Mouse (Mus musculus) ES-E14 (cell line): ENCODE results near the gene Il1rn. TPM values are rescaled to one million over a fixed set of nuclear protein-coding genes. Genes with fewer than 3 reads are reported as not detected.

ENCODE experiments used
- DNase-seq: peaks from one replicate; pipeline ENCODE4 v3.0.0-alpha.2; 2013; ENCODE audit warnings: low read depth, low spot score
- H3K27ac ChIP-seq: 2 replicates; pipeline ENCODE4 v1.5.1; 2012; ENCODE audit warnings: low read depth, mild to moderate bottlenecking, low read length, moderate library complexity, mixed read lengths; ENCODE audit not compliant: poor library complexity, insufficient read depth, severe bottlenecking
- H3K36me3 ChIP-seq: 2 replicates; pipeline ENCODE4 v1.6.1; 2012; ENCODE audit warnings: mild to moderate bottlenecking, low read length, moderate library complexity, mixed read lengths; ENCODE audit not compliant: control insufficient read depth, poor library complexity, insufficient read depth, severe bottlenecking
- H3K4me1 ChIP-seq, 2 experiments: fragments of 150-350 bp in 1 of 2; sonication (generic) in 1 of 2; 2 replicates each; pipeline ENCODE4 v1.6.1; 2012; ENCODE audit warnings: low read length in 2 of 2, mild to moderate bottlenecking in 1 of 2, mixed read lengths in 1 of 2; ENCODE audit not compliant: control insufficient read depth in 2 of 2, insufficient read depth in 2 of 2, poor library complexity in 1 of 2
- H3K4me3 ChIP-seq, 2 experiments: fragments of 150-350 bp in 1 of 2; sonication (generic) in 1 of 2; 2 replicates each; pipeline ENCODE4 v1.5.1; 2012; ENCODE audit warnings: low read length in 2 of 2, low read depth in 1 of 2, mild to moderate bottlenecking in 1 of 2, mixed read lengths in 1 of 2; ENCODE audit not compliant: insufficient read depth in 1 of 2, poor library complexity in 1 of 2, severe bottlenecking in 1 of 2
- H3K9ac ChIP-seq: 2 replicates; pipeline ENCODE4 v1.6.1; 2012; ENCODE audit warnings: low read depth, mild to moderate bottlenecking, low read length, mixed read lengths; ENCODE audit not compliant: poor library complexity, insufficient read depth, severe bottlenecking
- H3K9me3 ChIP-seq: fragments of 150-350 bp; sonication (generic); 2 replicates; pipeline ENCODE4 v1.6.1; 2012; ENCODE audit warnings: low read depth, mild to moderate bottlenecking, low read length; ENCODE audit not compliant: control insufficient read depth, insufficient read depth
- CHD2 ChIP-seq: IDR thresholded peaks from 2 replicates; pipeline ENCODE4 v1.6.1; 2014; ENCODE audit warnings: mild to moderate bottlenecking, low read depth, low read length, inconsistent platforms
- HCFC1 ChIP-seq: IDR thresholded peaks from 2 replicates; pipeline ENCODE4 v1.6.1; 2012; ENCODE audit warnings: low read length, inconsistent platforms, borderline replicate concordance; ENCODE audit not compliant: insufficient read depth
- MAFK ChIP-seq: IDR thresholded peaks from 2 replicates; pipeline ENCODE4 v1.6.1; 2014; ENCODE audit warnings: mild to moderate bottlenecking, low read depth, low read length, inconsistent platforms; ENCODE audit not compliant: insufficient read depth
- ZC3H11A ChIP-seq: IDR thresholded peaks from 2 replicates; pipeline ENCODE4 v1.6.1; 2012; ENCODE audit warnings: low read depth, mild to moderate bottlenecking, inconsistent platforms, low read length, borderline replicate concordance
- ZNF384 ChIP-seq: IDR thresholded peaks from 2 replicates; pipeline ENCODE4 v1.6.1; 2012; ENCODE audit warnings: low read depth, low read length, inconsistent platforms
- in situ Hi-C, 2 experiments: fragments of 600-800 bp; cut with MboI; formaldehyde crosslinking; loops; one replicate each; pipeline ENCODE4 v1.15.1; 2025; ENCODE audit warnings: low sequenced_read_pairs in 2 of 2, inconsistent platforms in 1 of 2; ENCODE audit not compliant: unreplicated experiment in 2 of 2
- total RNA-seq: library from RNA; depleted of rRNA; stranded (reverse); fragments of 300-350 nt; gene quantifications from 2 replicates; pipeline ENCODE4 v1.2.3, GENCODE M21; 2012; rRNA removed

Il1rn gene
- total RNA-seq, 1 experiment: not detected

GRCm38 (mm10) chr2:24400711-24401110, 64.1 kb downstream of the Il1rn start:
- Histone ChIP-seq H3K9ac (no peak overlapping the region), H3K36me3 (no peaks in the 10 kb centered on the region), H3K4me1 (peaks cover 0 to 3% of the 10 kb centered on the region in 2 experiments; a peak in 1 of 4 replicates), H3K4me3 (no peak overlapping the region), H3K27ac (no peak overlapping the region), H3K9me3 (no peaks in the 10 kb centered on the region)
- TF ChIP-seq CHD2: no peak
- no peak for TF ChIP-seq HCFC1
- TF ChIP-seq MAFK: no peak
- TF ChIP-seq ZNF384: no peak
- no peak for TF ChIP-seq ZC3H11A
- in situ Hi-C loops: loop anchor here in 1 of 2 experiments (10.0 kb wide), 1 partner anchor 164 kb away; no protein-coding TSS in a partner anchor
- DNase-seq: no peak

Other genes with a start within 250 kb of the Il1rn start
- not detected in 2 replicates for gene Tbpl2, start 240.3 kb upstream of the Il1rn start, total RNA-seq
- not detected in 2 replicates for gene Il1f8, start 183.7 kb upstream of the Il1rn start, total RNA-seq
- gene Il1f9, start 150.4 kb upstream of the Il1rn start, total RNA-seq: not detected in 2 replicates
- not detected in 2 replicates for gene Il1f6, start 121.4 kb upstream of the Il1rn start, total RNA-seq
- gene Il1f5, start 59.9 kb upstream of the Il1rn start, total RNA-seq: not detected in 2 replicates
- gene Il1f10, start 45.7 kb upstream of the Il1rn start, total RNA-seq: not detected in 2 replicates
- 8.3 and 11.5 TPM in 2 replicates for gene Psd4, start 30.7 kb downstream of the Il1rn start, total RNA-seq
- 1.5 and 2.2 TPM in 2 replicates for gene Pax8, start 138.7 kb downstream of the Il1rn start, total RNA-seq